Mouse (Mus musculus): ENCODE data around the gene Zfp61. TPM values are rescaled to one million over a fixed set of nuclear protein-coding genes. Genes with fewer than 3 reads are reported as not detected.

The Zfp61 gene
- total and polyA plus RNA-seq, 3 experiments: 9.9 to 15.3 TPM; not detected in 1

- no peaks in the 10 kb centered on the region for H3K4me1 ChIP-seq (ENCODE audit: control insufficient read depth in 1 of 2, insufficient read depth in 2 of 2, low read length in 2 of 2)
- no peak for DNase-seq (ENCODE audit: low read depth, low spot score)
- H3K36me3 ChIP-seq (ENCODE audit: control insufficient read depth in 1 of 2, insufficient read depth in 2 of 2, low read length in 2 of 2): no peaks in the 10 kb centered on the region
- no peak overlapping the region for H3K9ac ChIP-seq (ENCODE audit: control insufficient read depth, low read depth, low read length, poor library complexity, severe bottlenecking)
- H3K9me3 ChIP-seq (replicated peaks; ENCODE audit: insufficient read depth, low read length): no peaks in the 10 kb centered on the region
- H3K79me2 ChIP-seq (ENCODE audit: control insufficient read depth, insufficient read depth, low read length, poor library complexity): no peaks in the 10 kb centered on the region
- H3K27ac ChIP-seq (ENCODE audit: control insufficient read depth, low read depth, low read length): no peak overlapping the region
- TF ChIP-seq MAZ (IDR thresholded peaks at IDR 0.05; ENCODE audit: low read depth, low read length) (no peak), GABPA (IDR thresholded peaks at IDR 0.05; ENCODE audit: low read depth, low read length) (no peak)
- H3K27me3 ChIP-seq (ENCODE audit: control insufficient read depth in 1 of 2, insufficient read depth in 2 of 2, low read length in 2 of 2): no peaks in the 10 kb centered on the region
- H3K4me3 ChIP-seq (ENCODE audit: control insufficient read depth in 1 of 2, insufficient read depth in 1 of 2, low read depth in 2 of 2, low read length in 2 of 2): no peak overlapping the region
These were observed 26.6 kb downstream of the Zfp61 start for GRCm38 (mm10) chr7:24274456-24274855.

- H3K4me3 ChIP-seq (ENCODE audit: control insufficient read depth in 1 of 2, insufficient read depth in 1 of 2, low read depth in 2 of 2, low read length in 2 of 2): no peak overlapping the region
- DNase-seq (ENCODE audit: low read depth, low spot score): no peak
- TF ChIP-seq MEF2A (IDR thresholded peaks at IDR 0.05; ENCODE audit: extremely low read depth, insufficient replicate concordance, low read depth, low read length, poor library complexity, severe bottlenecking) (no peak), SIN3A (IDR thresholded peaks at IDR 0.05; ENCODE audit: low read length) (no peak), MYB (IDR thresholded peaks at IDR 0.05; ENCODE audit: low read depth, low read length) (no peak), TAL1 (IDR thresholded peaks at IDR 0.05; ENCODE audit: low read length) (no peak), HCFC1 (IDR thresholded peaks at IDR 0.05; ENCODE audit: low read depth, low read length) (no peak), USF1 (IDR thresholded peaks at IDR 0.05; ENCODE audit: low read depth, low read length) (no peak), RAD21 (IDR thresholded peaks at IDR 0.05; ENCODE audit: low read depth, low read length) (no peak), EP300 (IDR thresholded peaks at IDR 0.05; ENCODE audit: low read depth in 1 of 2, low read length in 2 of 2) (no peak), POLR2AphosphoS2 (IDR thresholded peaks at IDR 0.05; ENCODE audit: low read length) (no peak), MXI1 (IDR thresholded peaks at IDR 0.05; ENCODE audit: low read depth, low read length) (no peak), BHLHE40 (IDR thresholded peaks at IDR 0.05; ENCODE audit: borderline replicate concordance, low read depth, low read length) (no peak), ZMIZ1 (IDR thresholded peaks at IDR 0.05; ENCODE audit: low read depth, low read length) (no peak), POLR2A (IDR thresholded peaks at IDR 0.05; ENCODE audit: control insufficient read depth in 1 of 2, insufficient read depth in 1 of 2, low read depth in 1 of 2, low read length in 2 of 2, poor library complexity in 1 of 2) (no peak)
These were observed 29.8 kb downstream of the Zfp61 start for GRCm38 (mm10) chr7:24271191-24271590.

GRCm38 (mm10) chr7:24270288-24270672, 30.8 kb downstream of the Zfp61 start, which contains the start of gene Zfp93:
Gene Zfp93, plus strand, starts transcription at chr7:24270420.
- Histone ChIP-seq H3K27ac (ENCODE audit: control insufficient read depth, low read depth, low read length) (no peak within 1 kb of the TSS), H3K4me1 (ENCODE audit: control insufficient read depth in 1 of 2, insufficient read depth in 2 of 2, low read length in 2 of 2) (no peaks in the 10 kb centered on the region), H3K9ac (ENCODE audit: control insufficient read depth, low read depth, low read length, poor library complexity, severe bottlenecking) (no peak within 1 kb of the TSS), H3K27me3 (ENCODE audit: control insufficient read depth in 1 of 2, insufficient read depth in 2 of 2, low read length in 2 of 2) (no peaks in the 10 kb centered on the region; a peak in 1 of 4 replicates), H3K36me3 (ENCODE audit: control insufficient read depth in 1 of 2, insufficient read depth in 2 of 2, low read length in 2 of 2) (no peaks in the 10 kb centered on the region), H3K4me3 (ENCODE audit: control insufficient read depth in 1 of 2, insufficient read depth in 1 of 2, low read depth in 2 of 2, low read length in 2 of 2) (no peak within 1 kb of the TSS), H3K79me2 (ENCODE audit: control insufficient read depth, insufficient read depth, low read length, poor library complexity) (no peaks in the 10 kb centered on the region), H3K9me3 (replicated peaks; ENCODE audit: insufficient read depth, low read length) (no peaks in the 10 kb centered on the region)
- no peak for DNase-seq (ENCODE audit: low read depth, low spot score)
- TF ChIP-seq SIN3A (IDR thresholded peaks at IDR 0.05; ENCODE audit: low read length) (no peak), ETS1 (IDR thresholded peaks at IDR 0.05; ENCODE audit: low read depth, low read length) (no peak), ZNF384 (IDR thresholded peaks at IDR 0.05; ENCODE audit: low read depth, low read length) (no peak), MEF2A (IDR thresholded peaks at IDR 0.05; ENCODE audit: extremely low read depth, insufficient replicate concordance, low read depth, low read length, poor library complexity, severe bottlenecking) (no peak), GATA1 (IDR thresholded peaks at IDR 0.05; ENCODE audit: low read depth, low read length) (no peak), ZC3H11A (IDR thresholded peaks at IDR 0.05; ENCODE audit: low read depth, low read length) (no peak), EP300 (IDR thresholded peaks at IDR 0.05; ENCODE audit: low read depth in 1 of 2, low read length in 2 of 2) (no peak), USF1 (IDR thresholded peaks at IDR 0.05; ENCODE audit: low read depth, low read length) (no peak), CTCF (IDR thresholded peaks at IDR 0.05 in 2 of 3, conservative IDR thresholded peaks at IDR 0.05 in 1 of 3; ENCODE audit: control insufficient read depth in 1 of 3, insufficient read depth in 1 of 3, low read depth in 2 of 3, low read length in 3 of 3, poor library complexity in 1 of 3, severe bottlenecking in 1 of 3) (no peak), ZMIZ1 (IDR thresholded peaks at IDR 0.05; ENCODE audit: low read depth, low read length) (no peak)

More at GRCm38 (mm10) chr7:24271191-24271590, 29.8 kb downstream of the Zfp61 start:
- H3K9ac ChIP-seq (ENCODE audit: control insufficient read depth, low read depth, low read length, poor library complexity, severe bottlenecking): no peak overlapping the region
- H3K36me3 ChIP-seq (ENCODE audit: control insufficient read depth in 1 of 2, insufficient read depth in 2 of 2, low read length in 2 of 2): no peaks in the 10 kb centered on the region
- H3K27me3 ChIP-seq (ENCODE audit: control insufficient read depth in 1 of 2, insufficient read depth in 2 of 2, low read length in 2 of 2): no peaks in the 10 kb centered on the region; a peak in 1 of 4 replicates
- H3K79me2 ChIP-seq (ENCODE audit: control insufficient read depth, insufficient read depth, low read length, poor library complexity): no peaks in the 10 kb centered on the region
- H3K27ac ChIP-seq (ENCODE audit: control insufficient read depth, low read depth, low read length): no peak overlapping the region
- H3K9me3 ChIP-seq (replicated peaks; ENCODE audit: insufficient read depth, low read length): no peaks in the 10 kb centered on the region
- no peaks in the 10 kb centered on the region for H3K4me1 ChIP-seq (ENCODE audit: control insufficient read depth in 1 of 2, insufficient read depth in 2 of 2, low read length in 2 of 2)
